Mouse (Mus musculus) cerebellum, adult 11 months (tissue): ENCODE measurements around the gene Gm45837.
A peak's percentile ranks its signal among the peaks of the same experiment; 100 is the strongest.

Experiments used
- DNase-seq: peaks from one replicate; pipeline ENCODE4 v3.0.0; 2022

Gene Gm45837

GRCm38 (mm10) chr7:101471423-101471822 is 60.7 kb downstream of the Gm45837 start:
- DNase-seq, result no peak

GRCm38 (mm10) chr7:101471968-101472480 is 61.3 kb downstream of the Gm45837 start:
- DNase-seq, result no peak

- DNase-seq, result no peak
Observed at GRCm38 (mm10) chr7:101472598-101473558, 62.2 kb downstream of the Gm45837 start.

GRCm38 (mm10) chr7:101474399-101474811 is 63.7 kb downstream of the Gm45837 start:
- no peak for DNase-seq

GRCm38 (mm10) chr7:101476028-101476427 is 65.3 kb downstream of the Gm45837 start:
- no peak for DNase-seq

GRCm38 (mm10) chr7:101476493-101476892 is 65.8 kb downstream of the Gm45837 start:
- no peak for DNase-seq

GRCm38 (mm10) chr7:101477200-101477599 is 66.5 kb downstream of the Gm45837 start:
- DNase-seq, result no peak

- no peak for DNase-seq
Observed at GRCm38 (mm10) chr7:101478099-101478498, 67.4 kb downstream of the Gm45837 start.

GRCm38 (mm10) chr7:101479841-101480240 is 69.2 kb downstream of the Gm45837 start:
- no peak for DNase-seq

GRCm38 (mm10) chr7:101480671-101481070 is 70.0 kb downstream of the Gm45837 start:
- no peak for DNase-seq

- DNase-seq, result no peak
Observed at GRCm38 (mm10) chr7:101481872-101482498, 71.3 kb downstream of the Gm45837 start.

- DNase-seq, result no peak
Observed at GRCm38 (mm10) chr7:101482499-101483081, 71.9 kb downstream of the Gm45837 start.

- DNase-seq, result no peak
Observed at GRCm38 (mm10) chr7:101483498-101484115, 72.9 kb downstream of the Gm45837 start.

- no peak for DNase-seq
Observed at GRCm38 (mm10) chr7:101487102-101487501, 76.4 kb downstream of the Gm45837 start.

- DNase-seq, result no peak
Observed at GRCm38 (mm10) chr7:101490952-101491351, 80.3 kb downstream of the Gm45837 start.

GRCm38 (mm10) chr7:101498385-101498784 is 87.7 kb downstream of the Gm45837 start:
- DNase-seq, result no peak

- DNase-seq, result no peak
Observed at GRCm38 (mm10) chr7:101499251-101499650, 88.6 kb downstream of the Gm45837 start.

- no peak for DNase-seq
Observed at GRCm38 (mm10) chr7:101499701-101500100, 89.0 kb downstream of the Gm45837 start.

- no peak for DNase-seq
Observed at GRCm38 (mm10) chr7:101501236-101501635, 90.5 kb downstream of the Gm45837 start.

- DNase-seq, result no peak
Observed at GRCm38 (mm10) chr7:101501675-101502074, 91.0 kb downstream of the Gm45837 start.

GRCm38 (mm10) chr7:101503351-101503750 is 92.7 kb downstream of the Gm45837 start:
- DNase-seq, result peak; percentile 11

GRCm38 (mm10) chr7:101503803-101504202 is 93.1 kb downstream of the Gm45837 start:
- no peak for DNase-seq

- DNase-seq, result no peak
Observed at GRCm38 (mm10) chr7:101504507-101504906, 93.8 kb downstream of the Gm45837 start.
